Mouse (Mus musculus) stomach, embryonic 16.5 days (tissue): ENCODE measurements around the gene Basp1. TPM values are rescaled to one million over a fixed set of nuclear protein-coding genes. Genes with fewer than 3 reads are reported as not detected.

Source experiments
- ATAC-seq: fragments of 200-750 bp; cut with Nextera tagmentation; 2 replicates; pipeline ENCODE4 v1.8.0; 2017; ENCODE audit warnings: moderate number of reproducible peaks, moderate TSS enrichment; ENCODE audit not compliant: insufficient read depth, low FRiP score
- H3K27ac ChIP-seq: fragments of 300-500 bp; sonication (generic); 2 replicates; pipeline ENCODE4 v1.5.1; 2014; ENCODE audit warnings: low read length
- H3K27me3 ChIP-seq: fragments of 300-500 bp; sonication (generic); 2 replicates; pipeline ENCODE4 v1.6.1; 2014; ENCODE audit warnings: low read length, control low read depth, mixed read lengths; ENCODE audit not compliant: control insufficient read depth, insufficient read depth
- H3K36me3 ChIP-seq: fragments of 300-500 bp; sonication (generic); 2 replicates; pipeline ENCODE4 v1.6.1; 2014; ENCODE audit warnings: low read length; ENCODE audit not compliant: control insufficient read depth, insufficient read depth
- H3K4me1 ChIP-seq: fragments of 300-500 bp; sonication (generic); 2 replicates; pipeline ENCODE4 v1.6.1; 2014; ENCODE audit warnings: low read length, control low read depth, mixed read lengths; ENCODE audit not compliant: control insufficient read depth, insufficient read depth
- H3K4me2 ChIP-seq: fragments of 300-500 bp; sonication (generic); 2 replicates; pipeline ENCODE4 v1.6.1; 2014; ENCODE audit warnings: low read depth, low read length, mixed read lengths
- H3K4me3 ChIP-seq: fragments of 300-500 bp; sonication (generic); replicated peaks from 2 replicates; pipeline ENCODE4 v1.5.1; 2014; ENCODE audit warnings: mild to moderate bottlenecking, low read length
- H3K9ac ChIP-seq: fragments of 300-500 bp; sonication (generic); 2 replicates; pipeline ENCODE4 v1.6.1; 2014; ENCODE audit warnings: low read length
- H3K9me3 ChIP-seq: fragments of 300-500 bp; sonication (generic); replicated peaks from 2 replicates; pipeline ENCODE4 v1.6.1; 2016; ENCODE audit warnings: low read length, control low read depth; ENCODE audit not compliant: control insufficient read depth
- whole genome bisulfite sequencing: fragments of 180-500 bp; shearing (Covaris S2); extraction: QIAGEN DNeasy Blood & Tissue Kit; methylation state at CpG from one replicate; pipeline ENCODE4 v1.1.7; 2014; 5-methylcytosine and 5-hydroxymethylcytosine counted together
- polyA plus RNA-seq: library from polyadenylated mRNA; unstranded; fragments of >200 nt; fragmentation: Nextera tagmentation; extraction: Ambion mirVana; gene quantifications from 2 replicates; pipeline ENCODE4 v1.2.1, GENCODE M21; 2015

Gene Basp1
- polyA plus RNA-seq, 1 experiment from 2014 or later, result 15.8 TPM

DNA sequence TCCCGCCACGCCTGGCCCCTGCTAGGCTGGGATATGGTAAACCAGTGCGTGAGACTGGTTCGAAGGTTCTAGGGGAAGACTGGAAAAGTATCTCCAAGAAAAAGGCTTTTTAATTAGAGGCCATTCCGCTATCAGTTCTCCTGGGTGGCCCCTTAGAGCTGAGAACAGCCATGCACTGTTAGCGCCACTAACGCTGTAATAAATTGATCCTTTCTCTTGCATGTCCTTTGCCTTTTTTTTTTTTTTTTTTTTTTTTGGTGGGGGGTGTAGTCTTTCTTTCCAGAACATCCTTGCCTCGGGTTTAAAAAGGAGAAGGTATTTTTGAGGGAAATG is 32.6 kb upstream of the Basp1 start:
- ATAC-seq, result no peak
- H3K27ac ChIP-seq, result no peak overlapping the region
- H3K4me2 ChIP-seq, result peak overlapping the region; percentile 45
- H3K4me3 ChIP-seq, result peak overlapping the region; percentile 16; the same call in 1 of the 2 replicates
- peaks cover 7% of the 10 kb centered on the region; the same call in 1 of the 2 replicates for H3K4me1 ChIP-seq
- no peaks in the 10 kb centered on the region for H3K36me3 ChIP-seq
- no peaks in the 10 kb centered on the region for H3K27me3 ChIP-seq
- H3K9ac ChIP-seq, result peak overlapping the region; percentile 36; the same call in 1 of the 2 replicates
- WGBS, result 32% methylated on average over 8 of the region's 8 CpGs
- H3K9me3 ChIP-seq, result no peaks in the 10 kb centered on the region

DNA sequence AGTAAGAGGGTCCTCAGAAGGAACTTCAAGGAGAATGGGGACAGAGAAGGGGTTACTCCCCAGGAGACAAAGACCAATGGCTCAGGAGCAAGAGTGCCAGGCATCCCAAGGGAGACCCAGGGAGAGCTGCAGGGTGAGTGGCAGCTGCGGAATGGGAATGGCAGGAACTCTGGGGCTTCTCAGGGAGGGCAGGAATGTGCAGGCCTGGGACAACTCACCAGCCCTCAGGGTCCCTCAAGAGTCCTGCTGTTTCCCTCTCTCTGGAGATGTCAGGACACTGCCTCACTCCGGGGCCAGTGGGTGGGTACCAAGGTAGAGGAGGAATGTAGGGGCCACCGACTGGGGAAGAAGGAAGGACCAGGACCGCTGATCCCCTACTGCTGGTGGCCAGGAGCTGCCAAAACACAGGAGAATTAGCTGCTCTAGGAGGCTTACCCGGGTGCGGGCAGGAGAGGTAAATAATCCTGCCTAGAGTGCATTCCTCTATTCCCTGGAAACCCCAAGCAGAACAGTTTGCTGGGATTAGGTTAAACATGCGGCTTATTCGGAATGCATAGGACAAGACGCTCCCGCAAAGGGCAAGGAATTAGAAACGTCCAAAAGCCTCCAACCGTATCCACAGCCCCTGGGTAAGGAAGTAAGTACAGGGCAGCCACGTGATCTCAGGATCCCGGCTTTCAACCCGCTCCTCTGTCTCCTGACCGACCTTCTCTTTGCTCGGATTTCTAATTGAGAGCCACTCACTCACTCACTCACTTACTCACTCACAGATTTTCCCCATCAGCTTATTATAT is 32.0 kb upstream of the Basp1 start:
- Histone ChIP-seq H3K4me2 (peak overlapping the region; percentile 45), H3K27ac (no peak overlapping the region), H3K4me3 (peak overlapping the region; percentile 16; the same call in 1 of the 2 replicates), H3K27me3 (no peaks in the 10 kb centered on the region), H3K9ac (peak overlapping the region; percentile 36; the same call in 1 of the 2 replicates), H3K4me1 (peaks cover 7% of the 10 kb centered on the region; the same call in 1 of the 2 replicates), H3K9me3 (no peaks in the 10 kb centered on the region), H3K36me3 (no peaks in the 10 kb centered on the region)
- 0 out of 2 replicates have a peak, but pooled peaks have one; percentile 31 for ATAC-seq
- 11% methylated on average over 17 of the region's 17 CpGs for WGBS

DNA sequence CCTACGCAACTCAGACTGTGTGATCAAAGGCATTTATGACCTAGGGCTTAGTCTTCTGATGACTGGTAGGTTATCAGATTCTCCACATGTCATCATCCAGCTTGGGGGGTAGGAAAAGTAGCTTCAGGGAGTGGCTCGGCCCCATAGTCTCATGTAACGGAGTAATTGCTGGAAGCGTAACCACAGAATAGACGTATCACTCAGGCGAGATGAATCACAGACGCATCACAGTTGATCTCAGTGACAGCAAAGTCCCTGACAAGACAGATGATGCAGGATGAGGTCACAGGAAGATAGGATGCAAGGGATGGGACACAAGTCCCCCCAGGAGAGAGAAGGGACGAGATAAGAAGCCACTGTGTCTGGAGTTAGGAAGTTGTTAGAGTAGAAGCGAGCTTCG is 30.6 kb upstream of the Basp1 start:
- H3K36me3 ChIP-seq, result no peaks in the 10 kb centered on the region
- no peak overlapping the region for H3K4me3 ChIP-seq
- peaks cover 7% of the 10 kb centered on the region; the same call in 1 of the 2 replicates for H3K4me1 ChIP-seq
- H3K9ac ChIP-seq, result no peak overlapping the region
- 80% methylated on average over 10 of the region's 10 CpGs for WGBS
- H3K4me2 ChIP-seq, result no peak overlapping the region
- H3K27me3 ChIP-seq, result no peaks in the 10 kb centered on the region
- H3K27ac ChIP-seq, result no peak overlapping the region
- no peaks in the 10 kb centered on the region for H3K9me3 ChIP-seq
- ATAC-seq, result no peak

DNA sequence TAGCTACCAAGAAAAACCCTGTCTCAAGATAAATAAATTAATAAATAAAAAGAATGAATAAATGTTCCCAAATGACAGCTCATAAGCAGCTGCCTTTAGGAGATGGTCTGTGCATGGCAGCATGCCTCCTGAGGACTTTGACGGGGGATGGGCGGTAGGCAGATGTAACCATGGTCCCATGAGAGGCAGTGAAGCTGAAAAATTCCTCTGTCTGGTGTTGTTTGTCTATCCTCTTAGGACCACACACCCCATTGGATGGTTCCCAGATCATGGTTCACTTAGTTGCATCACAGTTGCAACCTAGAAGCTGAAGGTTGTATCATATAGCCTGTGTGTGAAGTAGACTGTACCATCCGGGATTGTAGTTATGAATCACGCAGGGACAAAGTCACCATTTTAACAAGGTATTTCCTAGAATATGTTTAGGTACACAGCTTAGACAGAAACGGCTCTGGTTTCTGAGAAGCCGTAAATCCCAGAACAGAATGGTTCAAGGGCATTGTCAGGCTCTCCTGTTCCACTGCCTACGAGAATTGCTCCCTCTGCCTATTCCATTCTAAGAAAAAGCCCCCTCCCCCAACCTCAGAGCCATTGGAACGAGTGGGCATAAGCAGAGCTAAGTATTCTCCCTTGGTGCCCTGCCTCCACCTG is 29.7 kb upstream of the Basp1 start:
- no peak overlapping the region for H3K4me2 ChIP-seq
- H3K9me3 ChIP-seq, result no peaks in the 10 kb centered on the region
- H3K9ac ChIP-seq, result no peak overlapping the region
- no peak overlapping the region for H3K4me3 ChIP-seq
- 83% methylated on average over 8 of the region's 8 CpGs for WGBS
- peaks cover 7% of the 10 kb centered on the region; the same call in 1 of the 2 replicates for H3K4me1 ChIP-seq
- ATAC-seq, result no peak
- H3K27ac ChIP-seq, result no peak overlapping the region
- H3K36me3 ChIP-seq, result no peaks in the 10 kb centered on the region
- H3K27me3 ChIP-seq, result no peaks in the 10 kb centered on the region

DNA sequence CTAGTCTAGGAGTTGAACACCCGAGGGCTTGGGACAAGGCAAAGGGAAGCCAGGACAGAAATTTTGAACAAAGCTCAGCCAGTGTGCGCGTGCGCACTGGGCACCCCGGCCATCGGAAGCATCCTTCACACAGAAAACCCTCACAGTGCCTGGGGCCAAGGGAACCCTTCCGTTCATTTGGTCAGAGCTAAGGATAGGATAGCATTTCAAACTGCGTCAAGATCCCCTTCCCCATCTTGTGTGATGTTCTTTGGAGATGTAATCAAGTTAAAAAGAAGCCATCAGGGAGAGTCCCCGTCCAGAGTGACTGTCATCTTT is 28.3 kb upstream of the Basp1 start:
- H3K4me1 ChIP-seq, result peaks cover 7% of the 10 kb centered on the region; the same call in 1 of the 2 replicates
- WGBS, result 83% methylated on average over 9 of the region's 9 CpGs
- no peak for ATAC-seq

DNA sequence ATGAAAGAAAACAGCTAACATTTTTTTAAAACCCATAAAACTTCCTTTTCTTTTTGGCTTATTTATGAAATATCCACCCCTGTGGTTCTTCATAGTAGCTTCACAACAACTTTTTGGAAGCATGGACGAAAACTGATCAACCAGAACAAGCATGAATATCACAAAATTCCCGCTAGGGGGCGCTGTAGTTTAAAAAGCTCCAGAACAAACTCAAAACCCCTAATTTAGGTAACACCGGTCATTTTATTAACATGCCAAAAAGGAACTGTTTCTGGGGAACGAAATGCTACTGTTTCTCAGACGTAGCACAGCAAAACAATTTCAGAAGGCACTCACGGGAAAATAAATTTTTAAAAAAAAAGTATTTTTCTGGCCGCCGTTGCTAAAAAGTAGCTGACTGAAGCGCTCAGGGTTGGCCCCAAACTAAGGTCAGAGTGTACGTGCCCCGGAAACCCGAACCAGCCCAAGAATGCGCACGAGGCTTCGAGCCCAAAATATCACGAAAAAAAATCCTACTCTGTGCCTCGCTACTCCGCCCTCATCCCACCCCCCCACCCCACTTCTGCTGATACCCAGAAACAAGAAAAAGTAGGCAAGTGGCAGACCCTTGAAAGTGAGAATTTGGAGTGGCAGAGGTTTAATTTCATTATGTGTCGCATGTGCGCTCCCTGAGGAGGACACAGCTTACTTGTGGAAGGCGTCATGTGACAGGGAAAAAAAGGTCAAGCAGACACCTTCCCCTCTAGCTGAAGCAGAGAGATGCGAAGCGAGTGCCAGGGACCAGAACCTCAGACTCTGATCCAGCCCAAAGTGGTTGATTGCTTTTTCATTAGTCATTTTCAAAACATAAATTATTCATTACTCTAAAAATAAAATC is 27.7 kb upstream of the Basp1 start:
- 17% methylated on average over 24 of the region's 24 CpGs for WGBS
- no peaks in the 10 kb centered on the region for H3K9me3 ChIP-seq
- ATAC-seq, result no peak
- peak overlapping the region; percentile 29 for H3K4me3 ChIP-seq
- peak overlapping the region; percentile 55 for H3K4me2 ChIP-seq
- H3K36me3 ChIP-seq, result no peaks in the 10 kb centered on the region
- no peak overlapping the region for H3K27ac ChIP-seq
- no peaks in the 10 kb centered on the region for H3K27me3 ChIP-seq
- peaks cover 7% of the 10 kb centered on the region; the same call in 1 of the 2 replicates for H3K4me1 ChIP-seq
- no peak overlapping the region for H3K9ac ChIP-seq

More for the DNA sequence above, 28.3 kb upstream of the Basp1 start:
- Histone ChIP-seq H3K9me3 (no peaks in the 10 kb centered on the region), H3K9ac (no peak overlapping the region), H3K27ac (no peak overlapping the region), H3K36me3 (no peaks in the 10 kb centered on the region), H3K27me3 (no peaks in the 10 kb centered on the region), H3K4me2 (no peak overlapping the region), H3K4me3 (no peak overlapping the region)

DNA sequence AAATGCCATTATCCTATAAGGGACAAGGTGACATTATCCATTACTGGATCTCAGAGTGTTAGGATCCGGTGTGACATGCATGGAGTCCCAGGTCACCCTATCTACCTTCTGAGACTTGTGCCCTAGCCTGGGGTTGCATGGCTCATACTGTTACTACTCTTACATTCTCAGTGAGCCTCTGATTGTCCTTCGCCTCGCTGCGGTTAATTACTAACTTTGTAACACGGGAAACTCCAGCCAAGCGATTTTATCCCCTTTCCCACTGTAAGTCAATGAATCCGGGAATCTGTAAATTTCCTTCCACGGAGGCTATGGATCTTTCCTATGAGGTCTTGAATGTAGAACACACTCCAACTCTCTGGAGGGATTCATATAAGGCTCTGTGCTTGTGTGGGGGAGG is 26.8 kb upstream of the Basp1 start:
- H3K27me3 ChIP-seq, result no peaks in the 10 kb centered on the region
- H3K4me1 ChIP-seq, result no peaks in the 10 kb centered on the region; the same call in 1 of the 2 replicates
- 77% methylated on average over 8 of the region's 8 CpGs for WGBS
- H3K4me3 ChIP-seq, result no peak overlapping the region
- no peak overlapping the region for H3K4me2 ChIP-seq
- no peak overlapping the region for H3K9ac ChIP-seq
- H3K9me3 ChIP-seq, result no peaks in the 10 kb centered on the region
- no peak for ATAC-seq
- H3K36me3 ChIP-seq, result no peaks in the 10 kb centered on the region
- no peak overlapping the region for H3K27ac ChIP-seq

DNA sequence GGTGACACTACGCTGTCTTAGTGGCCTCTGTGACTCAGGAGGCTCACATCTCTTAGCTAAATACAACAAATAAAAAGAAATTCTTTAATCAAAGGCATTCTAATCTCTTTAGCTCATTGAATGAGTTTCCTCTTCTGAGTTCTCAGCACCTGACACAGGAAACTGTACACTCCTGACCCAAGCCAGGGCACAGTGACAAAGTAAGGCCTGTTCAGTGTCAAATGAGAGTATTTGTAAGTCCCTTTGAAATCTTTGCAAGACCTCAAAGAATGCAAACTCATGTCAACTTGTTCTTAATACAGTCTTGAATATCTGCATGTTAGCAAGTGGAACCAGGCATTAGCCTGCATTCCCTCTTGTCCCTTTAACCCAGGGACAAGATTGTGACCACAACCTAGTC is 18.8 kb upstream of the Basp1 start:
- no peaks in the 10 kb centered on the region for H3K36me3 ChIP-seq
- ATAC-seq, result no peak
- WGBS, result 77% methylated on average over 1 of the region's 1 CpGs
- H3K9ac ChIP-seq, result no peak overlapping the region
- H3K27ac ChIP-seq, result no peak overlapping the region
- no peaks in the 10 kb centered on the region for H3K9me3 ChIP-seq
- H3K4me2 ChIP-seq, result no peak overlapping the region
- no peaks in the 10 kb centered on the region for H3K4me1 ChIP-seq
- H3K4me3 ChIP-seq, result no peak overlapping the region
- H3K27me3 ChIP-seq, result no peaks in the 10 kb centered on the region
